Mouse (Mus musculus): ENCODE data around the gene Asf1a.
A peak's percentile ranks its signal among the peaks of the same experiment; 100 is the strongest.
"Not testable (repeated sequence)": the region's sequence is repeated elsewhere in the genome, so short reads cannot be mapped to it uniquely, and the experiment has no call there.

The Asf1a gene

GRCm38 (mm10) chr10:53596677-53597120 is at the start of gene Asf1a:
Gene Asf1a (plus strand): TSS chr10:53596757.
- peak; percentile 97 to 98 for DNase-seq

- no peak for DNase-seq
These were observed 34.6 kb upstream of the Asf1a start for GRCm38 (mm10) chr10:53562001-53562400.

- no peak for DNase-seq
These were observed 31.0 kb upstream of the Asf1a start for GRCm38 (mm10) chr10:53565538-53565937.

GRCm38 (mm10) chr10:53568531-53568930 is 28.0 kb upstream of the Asf1a start:
- DNase-seq, result no peak

GRCm38 (mm10) chr10:53580137-53580536 is 16.4 kb upstream of the Asf1a start:
- DNase-seq, result no peak

GRCm38 (mm10) chr10:53580621-53581081 is 15.9 kb upstream of the Asf1a start:
- no peak for DNase-seq

- DNase-seq, result no peak
These were observed 15.5 kb upstream of the Asf1a start for GRCm38 (mm10) chr10:53581087-53581486.

GRCm38 (mm10) chr10:53585777-53586176 is 10.8 kb upstream of the Asf1a start:
- no peak for DNase-seq

- DNase-seq, result no peak
These were observed 547 bp upstream of the Asf1a start for GRCm38 (mm10) chr10:53595744-53596676.

- peak; percentile 60 to 74 for DNase-seq
These were observed 744 bp downstream of the Asf1a start for GRCm38 (mm10) chr10:53597121-53597881.

GRCm38 (mm10) chr10:53598821-53599220 is 2.3 kb downstream of the Asf1a start:
- no peak for DNase-seq

- no peak for DNase-seq
These were observed 8.8 kb downstream of the Asf1a start for GRCm38 (mm10) chr10:53605328-53605727.

- no peak for DNase-seq
These were observed 11.7 kb downstream of the Asf1a start for GRCm38 (mm10) chr10:53608274-53608673.

GRCm38 (mm10) chr10:53612172-53612571 is 15.6 kb downstream of the Asf1a start:
- no peak for DNase-seq

- DNase-seq, result no peak
These were observed 17.4 kb downstream of the Asf1a start for GRCm38 (mm10) chr10:53613955-53614354.

GRCm38 (mm10) chr10:53615850-53616616 is 19.5 kb downstream of the Asf1a start:
- no peak for DNase-seq

- DNase-seq, result peak; percentile 95 to 96
These were observed 32.8 kb downstream of the Asf1a start for GRCm38 (mm10) chr10:53629247-53629917.

GRCm38 (mm10) chr10:53629918-53630250 is 33.3 kb downstream of the Asf1a start:
- peak; percentile 95 for DNase-seq

- not testable (repeated sequence) for DNase-seq
These were observed 33.8 kb downstream of the Asf1a start, which contains the start of gene Mcm9 for GRCm38 (mm10) chr10:53630339-53630738. Gene Mcm9 (minus strand): TSS chr10:53630439.

- DNase-seq, result no peak
These were observed 37.6 kb downstream of the Asf1a start for GRCm38 (mm10) chr10:53634160-53634559.

GRCm38 (mm10) chr10:53635246-53635971 is 38.9 kb downstream of the Asf1a start:
- DNase-seq, result no peak
